Mouse (Mus musculus) left cerebral cortex, adult 2 months (tissue): Measurements from ENCODE around the gene Gm973. TPM values are rescaled to one million over a fixed set of nuclear protein-coding genes. Genes with fewer than 3 reads are reported as not detected.

Source experiments
- DNase-seq, 2 experiments: peaks; one replicate each; pipeline ENCODE4 v3.0.0; 2021 to 2022; ENCODE audit warnings: low spot score in 2 of 2, mixed read lengths in 1 of 2; ENCODE audit errors: extremely low spot score in 1 of 2
- H3K27ac ChIP-seq: fragments of 200-600 bp; 2 replicates; pipeline ENCODE4 v1.8.1; 2022
- H3K4me3 ChIP-seq: fragments of 200-600 bp; 2 replicates; pipeline ENCODE4 v1.8.1; 2022
- CTCF ChIP-seq: fragments of 200-600 bp; IDR thresholded peaks from 2 replicates; pipeline ENCODE4 v1.8.1; 2022; ENCODE audit warnings: antibody characterized with exemption, mild to moderate bottlenecking, moderate library complexity
- intact Hi-C: fragments of 180-260 bp; cut with DNase I; formaldehyde crosslinking; loops from one replicate; pipeline ENCODE4 v1.15.1; 2025
- total RNA-seq, 2 experiments: library from RNA; stranded (reverse); gene quantifications; 2 replicates each; pipeline ENCODE4 v1.2.3; 2021

The Gm973 gene
- total RNA-seq, 2 experiments from 2014 or later: 9.1 to 14.9 TPM

DNA sequence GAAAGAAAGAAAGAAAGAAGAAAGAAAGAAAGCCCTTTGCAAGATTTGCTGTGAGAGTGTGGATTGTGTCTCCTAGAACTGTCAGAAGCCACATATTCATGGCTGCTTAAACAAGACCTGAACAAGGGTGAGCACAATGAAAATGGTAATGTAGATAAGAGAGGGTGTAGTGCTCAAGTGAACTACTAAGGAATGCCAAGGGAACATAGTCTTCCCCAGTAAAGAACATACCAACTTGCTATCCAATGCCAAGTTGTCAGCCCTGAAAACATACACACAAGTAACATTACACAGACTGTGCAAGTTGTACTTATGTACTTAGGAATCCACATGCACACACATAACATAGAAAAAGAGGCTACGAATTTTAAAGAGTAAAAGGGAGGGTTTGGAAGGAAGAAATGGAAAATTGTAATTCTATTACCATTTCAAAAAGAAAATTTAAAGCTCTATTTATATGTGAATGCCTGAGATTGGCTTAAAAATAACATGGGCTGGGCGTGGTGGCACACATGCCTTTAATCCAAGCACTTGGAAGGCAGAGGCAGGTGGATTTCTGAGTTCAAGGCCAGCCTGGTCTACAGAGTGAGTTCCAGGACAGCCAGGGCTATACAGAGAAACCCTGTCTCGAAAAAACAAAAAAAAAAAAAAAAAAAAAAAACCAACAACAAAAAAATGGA is 147.5 kb downstream of the Gm973 start:
- no peak overlapping the region for H3K27ac ChIP-seq
- DNase-seq: no peak
- TF ChIP-seq CTCF: no peak
- intact Hi-C loops: no loop called here
- no peak overlapping the region for H3K4me3 ChIP-seq

DNA sequence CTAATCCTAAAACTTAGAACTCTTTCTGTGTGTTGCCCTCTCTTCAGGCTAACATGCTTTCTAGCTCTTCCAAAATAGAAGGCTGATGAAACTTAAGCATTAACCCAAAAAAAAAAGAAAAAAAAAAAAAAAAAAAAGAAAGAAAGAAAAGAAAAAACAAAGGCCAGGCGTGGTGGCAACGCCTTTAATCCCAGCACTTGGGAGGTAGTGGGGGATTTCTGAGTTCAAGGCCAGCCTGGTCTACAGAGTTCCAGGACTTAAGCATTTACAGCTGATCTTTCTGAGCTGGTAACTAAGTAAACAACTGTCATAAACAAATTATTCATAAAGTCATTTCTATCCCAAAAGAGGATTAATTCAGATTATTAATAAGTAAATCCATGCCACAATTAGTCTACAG is 152.8 kb downstream of the Gm973 start:
- H3K4me3 ChIP-seq: no peak overlapping the region
- H3K27ac ChIP-seq: no peak overlapping the region
- no peak for TF ChIP-seq CTCF
- intact Hi-C loops: no loop called here
- DNase-seq: no peak

DNA sequence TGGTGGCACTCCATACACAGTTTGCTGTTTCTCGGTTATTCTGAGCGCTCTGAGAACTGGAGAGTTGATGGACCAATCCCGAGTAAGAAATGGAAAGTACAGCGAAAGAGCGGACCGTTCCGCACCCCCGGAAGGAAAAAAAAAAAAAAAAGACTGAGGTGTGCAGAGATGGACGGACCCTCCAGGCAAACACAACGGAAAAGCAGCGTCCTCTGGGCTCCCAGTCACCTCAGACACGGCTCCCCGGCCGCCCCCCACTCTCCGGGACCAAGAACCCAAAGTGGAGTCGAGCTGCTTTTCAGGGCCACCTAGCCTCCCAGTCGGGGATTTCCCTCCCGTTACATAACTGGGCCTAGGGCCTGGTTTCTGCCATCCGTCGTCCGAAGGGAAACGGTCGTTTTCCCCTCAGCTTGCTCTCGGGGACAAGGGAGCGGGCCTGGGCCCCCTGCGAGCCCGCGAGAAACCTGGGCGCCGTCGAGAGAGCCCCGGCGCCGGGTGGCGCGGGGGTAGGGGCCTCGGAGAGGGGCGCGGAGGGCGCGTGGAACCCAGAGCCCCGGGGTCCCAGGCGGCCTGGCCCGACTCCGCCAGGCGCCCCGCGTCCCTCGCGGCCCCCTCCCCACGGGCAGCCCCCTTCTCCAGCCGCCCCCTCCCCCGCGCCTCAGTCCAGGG is 154.0 kb downstream of the Gm973 start:
- intact Hi-C loops: loop anchor here (2.0 kb wide), 1 partner anchor 15 kb away; the partner anchor contains the start of gene Nop58
- no peak for TF ChIP-seq CTCF
- H3K4me3 ChIP-seq: peak overlapping the region; percentile 89
- H3K27ac ChIP-seq: peak overlapping the region; percentile 95
- DNase-seq: peak; percentile 15 to 34

DNA sequence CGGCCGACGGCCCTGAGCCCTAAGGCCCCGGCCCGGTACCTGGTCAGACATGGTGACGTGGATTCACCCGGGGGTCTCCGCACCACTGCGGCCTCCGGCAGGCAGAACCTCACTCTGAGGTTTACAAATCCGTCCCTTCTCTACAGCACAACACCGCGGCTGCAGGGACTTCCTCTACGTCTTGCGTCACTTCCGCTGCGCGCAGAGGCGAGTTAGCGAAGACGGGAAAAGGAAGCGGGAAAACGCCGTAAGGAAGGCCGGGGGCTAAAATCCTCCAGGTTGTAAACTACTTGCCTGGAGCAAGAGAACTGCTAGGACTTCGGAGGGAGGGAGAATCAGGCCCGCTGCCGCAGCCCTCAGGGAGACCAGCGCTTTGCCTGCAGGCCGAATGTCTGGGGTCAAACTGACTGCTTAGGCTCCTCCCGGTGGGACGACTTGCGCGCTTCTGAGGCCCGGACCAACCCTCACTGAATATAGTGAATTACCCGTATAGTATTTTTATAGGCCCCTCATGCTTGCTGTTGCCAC is 154.6 kb downstream of the Gm973 start, which contains the start of gene Sumo1:
Gene Sumo1, minus strand, starts transcription at position 194 of the 528 bp plus-strand sequence.
- no peak for TF ChIP-seq CTCF
- intact Hi-C loops: loop anchor here (2.0 kb wide), 1 partner anchor 14 kb away; the partner anchor contains the start of gene Nop58
- peak within 1 kb of the TSS; percentile 89 for H3K4me3 ChIP-seq

GRCm38 (mm10) chr1:59673661-59674060 is 157.6 kb downstream of the Gm973 start:
- DNase-seq: no peak
- no peak overlapping the region for H3K4me3 ChIP-seq
- TF ChIP-seq CTCF: no peak
- intact Hi-C loops: no loop called here
- H3K27ac ChIP-seq: no peak overlapping the region

More for the DNA sequence above, 154.6 kb downstream of the Gm973 start, which contains the start of gene Sumo1:
- DNase-seq: peak; percentile 86 to 88
- H3K27ac ChIP-seq: peak within 1 kb of the TSS; percentile 95

- H3K4me3 ChIP-seq: peak overlapping the region; percentile 93
- peak; percentile 12 to 17 for DNase-seq
- TF ChIP-seq CTCF: no peak
- intact Hi-C loops: loop anchor here (2.0 kb wide), 1 partner anchor 13 kb away; the partner anchor contains the start of gene Sumo1
- H3K27ac ChIP-seq: peak overlapping the region; percentile 30; the same call in 1 of the 2 replicates
Measured at GRCm38 (mm10) chr1:59683926-59684818, 168.1 kb downstream of the Gm973 start.

- peak within 1 kb of the TSS; percentile 45 for H3K27ac ChIP-seq
- no peak for TF ChIP-seq CTCF
- intact Hi-C loops: loop anchor here (2.0 kb wide), 1 partner anchor 14 kb away; the partner anchor contains the start of gene Sumo1
- DNase-seq: peak; percentile 79 to 88
- H3K4me3 ChIP-seq: peak within 1 kb of the TSS; percentile 93
Measured at GRCm38 (mm10) chr1:59684819-59685755, 169.0 kb downstream of the Gm973 start, which contains the start of gene Nop58. Nop58 (plus strand) TSS chr1:59684971.

Other genes with a start within 250 kb of the Gm973 start
- gene Fzd7, start 33.8 kb upstream of the Gm973 start, total RNA-seq: 1 to 10 TPM; 5.0 to 7.9 TPM
- 100 to 1,000 TPM; 124 to 128 TPM for gene Sumo1, start 154.6 kb downstream of the Gm973 start, total RNA-seq
- 10 to 100 TPM; 50.7 to 51.3 TPM for gene Nop58, start 168.7 kb downstream of the Gm973 start, total RNA-seq
- gene Bmpr2, start 247.1 kb downstream of the Gm973 start, total RNA-seq: 100 to 1,000 TPM in 1 of 2 experiments, 10 to 100 TPM in 1; 99.9 to 100 TPM